ENCODE assay signal across 8 mouse cellular contexts in genomic region chrX:140341656-140342392, GRCm38 (mm10). TPM values are rescaled to one million over a fixed set of nuclear protein-coding genes. Genes with fewer than 3 reads are reported as not detected.
A peak's percentile ranks its signal among the peaks of the same experiment; 100 is the strongest.
DNase-seq lines count a peak whose midpoint lies in the region; ATAC-seq and TF ChIP-seq lines count a peak whose summit lies in the region.

Frmpd3 (plus strand) TSS chrX:140342263.

- DNase-seq in heart, postnatal 0 days (ENCODE audit: low spot score) = no peak
- no peak for DNase-seq in heart, adult 8-10 months (ENCODE audit: low spot score)
- peak; percentile 75 for DNase-seq in brain, embryonic 14.5 days (ENCODE audit: low read depth)
- no peak for DNase-seq in layer of hippocampus, postnatal 36 days
- DNase-seq in MN1 (ENCODE audit: low spot score) = no peak

- H3K27ac ChIP-seq in heart, postnatal 0 days (ENCODE audit: low read depth) = no peak within 1 kb of the TSS
- H3K27ac ChIP-seq in forebrain, embryonic 13.5 days = no peak within 1 kb of the TSS
- H3K27ac ChIP-seq in neural tube, embryonic 13.5 days (replicated peaks) = no peak within 1 kb of the TSS

- peaks cover 26% of the 10 kb centered on the region for H3K27me3 ChIP-seq in heart, postnatal 0 days (ENCODE audit: control insufficient read depth, insufficient read depth, low read length)
- peaks cover 29% of the 10 kb centered on the region for H3K27me3 ChIP-seq in forebrain, embryonic 13.5 days
- peaks cover 65% of the 10 kb centered on the region for H3K27me3 ChIP-seq in neural tube, embryonic 13.5 days

- H3K36me3 ChIP-seq in heart, postnatal 0 days (replicated peaks; ENCODE audit: control insufficient read depth, insufficient read depth, low read length) = no peaks in the 10 kb centered on the region
- no peaks in the 10 kb centered on the region for H3K36me3 ChIP-seq in forebrain, embryonic 13.5 days (ENCODE audit: poor library complexity, severe bottlenecking)
- no peaks in the 10 kb centered on the region for H3K36me3 ChIP-seq in neural tube, embryonic 13.5 days

- H3K4me3 ChIP-seq in heart, postnatal 0 days (ENCODE audit: low read depth, low read length) = peak within 1 kb of the TSS; percentile 34
- H3K4me3 ChIP-seq in forebrain, embryonic 13.5 days = peak within 1 kb of the TSS; percentile 39
- H3K4me3 ChIP-seq in neural tube, embryonic 13.5 days = peak within 1 kb of the TSS; percentile 37

- no peaks in the 10 kb centered on the region for H3K4me1 ChIP-seq in heart, postnatal 0 days (ENCODE audit: control insufficient read depth, insufficient read depth)
- H3K4me1 ChIP-seq in forebrain, embryonic 13.5 days = no peaks in the 10 kb centered on the region
- H3K4me1 ChIP-seq in neural tube, embryonic 13.5 days (replicated peaks) = 0 out of 2 replicates have a peak, but pooled peaks cover 3% of the 10 kb centered on the region

- H3K9ac ChIP-seq in heart, postnatal 0 days (replicated peaks; ENCODE audit: low read depth, low read length) = no peak within 1 kb of the TSS
- peak within 1 kb of the TSS; percentile 50 for H3K9ac ChIP-seq in forebrain, embryonic 13.5 days
- peak within 1 kb of the TSS; percentile 66 for H3K9ac ChIP-seq in neural tube, embryonic 13.5 days

- 19% methylated on average over 22 of the region's 24 CpGs for WGBS in heart, postnatal 0 days
- 20% methylated on average over 23 of the region's 24 CpGs for WGBS in forebrain, embryonic 13.5 days
- WGBS in neural tube, embryonic 13.5 days = 21% methylated on average over 23 of the region's 24 CpGs

- no peak; the same call in 1 of the 2 replicates for ATAC-seq in heart, postnatal 0 days (ENCODE audit: insufficient read depth, low read depth)
- peak; percentile 86 for ATAC-seq in forebrain, embryonic 13.5 days
- ATAC-seq in neural tube, embryonic 13.5 days (ENCODE audit: low read depth) = peak; percentile 85
- no peak for ATAC-seq in megakaryocyte-erythroid progenitor cell, adult 5-6 weeks (replicated peaks; ENCODE audit: low FRiP score, low TSS enrichment, poor library complexity, severe bottlenecking)

- H3K9me3 ChIP-seq in heart, postnatal 0 days (replicated peaks; ENCODE audit: control insufficient read depth, low read length) = no peaks in the 10 kb centered on the region
- no peaks in the 10 kb centered on the region for H3K9me3 ChIP-seq in forebrain, embryonic 13.5 days (replicated peaks)
- H3K9me3 ChIP-seq in neural tube, embryonic 13.5 days = no peaks in the 10 kb centered on the region

- TF ChIP-seq EP300 in heart, postnatal 0 days (IDR thresholded peaks at IDR 0.05; ENCODE audit: low read depth) = no peak

- no peak for TF ChIP-seq CTCF in heart, postnatal 0 days (IDR thresholded peaks at IDR 0.05; ENCODE audit: low read depth)
- TF ChIP-seq CTCF in brain, embryonic 14.5 days (IDR thresholded peaks at IDR 0.05; ENCODE audit: borderline replicate concordance, extremely low read depth, insufficient read depth, insufficient read length) = no peak

- H3K4me2 ChIP-seq in heart, postnatal 0 days (ENCODE audit: low read depth, low read length) = peak within 1 kb of the TSS; percentile 61
- peak within 1 kb of the TSS; percentile 68 for H3K4me2 ChIP-seq in forebrain, embryonic 13.5 days
- peak within 1 kb of the TSS; percentile 68 for H3K4me2 ChIP-seq in neural tube, embryonic 13.5 days

- no peak for TF ChIP-seq POLR2A in brain, embryonic 14.5 days (IDR thresholded peaks at IDR 0.05; ENCODE audit: borderline replicate concordance, extremely low read depth, insufficient read depth, insufficient read length, poor library complexity, severe bottlenecking)

RNA-seq across cellular contexts. Expression of gene Frmpd3, which starts in this region (rescaled TPM):
- 0.04 TPM in 1 of 2 replicates, not detected in the other for total RNA-seq in heart, postnatal 0 days (2014; rRNA removed; ENCODE audit: low replicate concordance)
- 0.08 and 0.18 TPM in 2 replicates for polyA plus RNA-seq in heart, postnatal 0 days (2015; fragmentation: Nextera tagmentation; extraction: Ambion mirVana)
- total RNA-seq in heart, adult 8-10 months (2022) = under 1 TPM in 1 of 4 experiments, not detected in 3; 0.03 TPM
- 5.3 and 12.3 TPM in 2 replicates for polyA plus RNA-seq in brain, embryonic 14.5 days (2012; rRNA removed)
- polyA plus RNA-seq in forebrain, embryonic 13.5 days (2015; fragmentation: Nextera tagmentation; extraction: Ambion mirVana) = 0.93 and 1.4 TPM in 2 replicates
- 10 to 100 TPM; 30.6 to 31.2 TPM for total RNA-seq in layer of hippocampus, postnatal 36 days (2021)
- polyA plus RNA-seq in neural tube, embryonic 13.5 days (2015; fragmentation: Nextera tagmentation; extraction: Ambion mirVana) = 2.6 and 3.4 TPM in 2 replicates
- total RNA-seq in megakaryocyte-erythroid progenitor cell, adult 5-6 weeks (2014; fragmentation: Nextera tagmentation) = not detected in 2 replicates
- not detected in 2 replicates for total RNA-seq in megakaryocyte-erythroid progenitor cell, adult 5-6 weeks (2017)

Comparison
In these comparisons a context has a peak if more than half of its experiments do, and no peak if none do; other contexts are left out.
1. RNA of gene Frmpd3 (total RNA-seq): 30.6 to 31.2 TPM in layer of hippocampus, postnatal 36 days; 0.03 TPM in heart, adult 8-10 months, 0.04 TPM in heart, postnatal 0 days and not detected in megakaryocyte-erythroid progenitor cell, adult 5-6 weeks; every median in the first group is over 10 times any median in the second.
2. ATAC-seq: peak in forebrain, embryonic 13.5 days (single experiment) and neural tube, embryonic 13.5 days (single experiment); none in heart, postnatal 0 days (single experiment) and megakaryocyte-erythroid progenitor cell, adult 5-6 weeks (single experiment).
3. Peak in every context shown above with its lines, with median percentiles within 50 percentile points of each other: H3K4me2 ChIP-seq and H3K4me3 ChIP-seq.